Mouse (Mus musculus) skeletal muscle tissue, adult 2 months (tissue): ENCODE results near the gene Psmd14.

Experiments
- DNase-seq: peaks from one replicate; pipeline ENCODE4 v3.0.0-alpha.2; 2012; ENCODE audit warnings: low read depth, low spot score

Gene Psmd14

DNA sequence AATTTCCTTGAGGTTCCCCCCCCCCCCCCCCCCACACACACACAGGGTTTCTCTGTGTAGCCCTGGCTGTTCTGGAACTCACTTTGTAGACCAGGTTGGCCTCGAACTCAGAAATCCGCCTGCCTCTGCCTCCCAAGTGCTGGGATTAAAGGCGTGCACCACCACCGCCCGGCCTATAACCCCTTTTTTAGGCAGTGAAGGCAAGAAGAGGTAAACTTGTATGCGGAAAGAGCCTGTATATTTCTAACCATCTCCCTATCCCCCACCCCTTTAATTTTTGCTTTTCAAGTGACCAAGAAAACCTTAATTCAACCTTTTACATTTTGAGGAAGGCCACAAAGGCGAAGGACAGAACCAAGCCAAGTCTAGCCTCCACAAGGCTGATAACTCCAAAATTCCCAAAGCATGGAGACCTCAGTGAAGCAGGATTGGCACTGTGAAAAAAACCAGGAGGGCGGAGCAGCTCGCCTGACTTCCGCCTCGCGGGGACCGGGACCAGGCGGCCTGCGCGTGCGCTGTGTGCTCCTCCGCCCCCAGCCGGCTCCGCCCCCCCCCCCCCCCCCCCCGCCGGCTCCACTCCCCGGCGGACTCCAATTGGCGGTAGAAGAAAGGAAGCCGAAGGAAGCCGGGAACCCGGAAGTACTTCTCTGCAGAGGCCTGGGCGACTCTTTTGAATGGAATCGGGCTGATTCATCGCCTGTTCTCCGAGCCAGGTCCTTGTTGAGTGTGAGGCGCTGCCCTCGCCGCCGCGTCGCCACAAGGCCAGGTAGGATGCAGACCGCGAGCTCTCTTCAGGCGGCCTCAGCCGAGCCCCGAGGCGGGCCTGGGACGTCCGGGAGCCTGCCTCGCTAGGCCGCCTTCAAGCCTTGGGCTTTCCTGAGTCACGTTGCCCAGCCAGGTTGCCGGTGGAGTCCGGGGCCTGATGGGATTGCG is at the start of gene Psmd14:
TSS of gene Psmd14 (plus strand) at position 587 of the 933 bp plus-strand sequence.
- DNase-seq = peak; percentile 79

DNA sequence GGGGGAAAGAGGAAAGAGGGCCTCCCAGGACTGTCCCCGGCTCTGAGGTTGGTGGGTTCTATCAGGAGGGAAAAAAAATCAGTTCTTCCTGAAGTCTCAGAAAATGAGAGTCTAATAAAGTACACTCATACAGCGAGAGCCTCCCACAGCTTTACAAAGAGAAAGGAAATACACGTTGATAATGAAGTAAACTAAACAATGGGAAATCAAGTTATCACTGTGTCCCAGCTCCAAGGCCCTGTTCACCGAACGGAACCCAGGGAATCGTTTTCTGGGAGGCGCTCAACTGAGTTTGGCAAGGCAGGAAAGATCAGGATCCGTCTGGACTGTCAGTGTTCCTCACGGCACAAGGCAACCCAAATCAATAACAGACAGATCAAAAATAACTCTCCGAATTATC is 48.7 kb upstream of the Psmd14 start:
- no peak for DNase-seq

DNA sequence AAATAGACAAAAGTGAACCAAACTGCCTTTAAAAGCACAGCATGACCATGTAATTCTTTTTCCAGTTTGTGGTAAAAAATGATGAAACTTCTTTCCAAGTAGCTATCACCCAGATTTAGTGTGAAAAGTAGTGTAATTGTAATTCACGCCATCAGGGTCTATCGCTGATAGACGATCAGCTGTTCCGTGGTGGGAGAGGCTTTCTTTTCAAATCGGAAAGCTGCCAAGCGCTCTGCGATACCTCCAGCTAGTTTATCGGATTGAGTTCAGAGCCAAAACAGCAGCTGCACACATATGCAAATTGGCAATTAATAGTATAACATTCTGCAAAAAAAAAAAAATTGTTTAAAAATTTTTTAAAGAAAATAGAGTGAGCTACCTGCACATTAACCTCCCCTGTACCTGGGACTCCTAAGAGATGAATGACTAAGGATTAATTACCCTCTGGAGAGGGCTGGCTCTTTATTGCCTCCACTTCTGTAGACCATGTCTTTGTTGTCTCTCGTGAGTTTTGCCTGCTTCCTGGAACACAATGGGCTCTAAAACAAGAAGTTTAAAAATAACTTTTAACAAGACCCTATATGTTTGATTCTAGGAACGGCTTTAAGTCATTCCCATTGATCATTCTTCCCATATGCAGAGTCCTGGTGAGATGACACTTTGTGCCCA is 47.8 kb upstream of the Psmd14 start:
- DNase-seq = no peak

DNA sequence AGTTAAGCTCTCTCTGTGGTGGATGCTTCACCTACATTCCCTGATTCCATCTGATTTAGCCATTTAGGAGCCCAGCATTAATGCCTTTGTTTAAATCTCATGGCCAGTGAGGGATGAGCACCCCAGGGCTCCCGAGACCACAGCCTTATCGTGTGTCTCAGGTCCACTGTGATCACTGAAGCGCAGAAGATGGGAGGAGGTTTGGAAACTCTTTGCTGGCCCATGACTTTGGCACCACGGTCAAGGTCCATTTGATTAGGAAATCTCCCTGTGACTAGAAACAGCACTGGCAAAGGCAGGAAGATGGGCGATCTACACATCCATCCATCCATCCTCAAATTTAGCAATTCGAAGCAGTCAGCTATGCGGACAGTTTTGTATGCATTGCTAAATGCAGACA is 44.1 kb upstream of the Psmd14 start:
- DNase-seq = no peak

DNA sequence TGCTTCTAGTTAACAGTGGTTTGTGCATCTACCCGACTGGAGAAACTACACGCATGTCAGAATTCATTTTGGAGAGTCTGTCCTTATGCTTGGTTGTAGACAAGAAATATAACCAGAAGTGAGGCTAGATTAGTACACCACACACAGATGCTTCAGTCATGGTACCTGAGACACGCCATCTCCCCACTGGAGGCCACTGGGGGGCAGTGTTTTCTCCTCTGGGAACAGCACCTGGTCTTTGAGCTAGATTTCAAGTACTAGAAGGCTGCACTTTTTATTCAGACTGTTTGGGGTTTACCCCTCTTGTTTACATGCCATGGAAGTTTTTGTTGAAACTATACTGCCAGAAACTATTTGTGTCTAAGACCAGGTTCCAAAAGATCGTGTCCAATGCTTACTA is 43.2 kb upstream of the Psmd14 start:
- no peak for DNase-seq

DNA sequence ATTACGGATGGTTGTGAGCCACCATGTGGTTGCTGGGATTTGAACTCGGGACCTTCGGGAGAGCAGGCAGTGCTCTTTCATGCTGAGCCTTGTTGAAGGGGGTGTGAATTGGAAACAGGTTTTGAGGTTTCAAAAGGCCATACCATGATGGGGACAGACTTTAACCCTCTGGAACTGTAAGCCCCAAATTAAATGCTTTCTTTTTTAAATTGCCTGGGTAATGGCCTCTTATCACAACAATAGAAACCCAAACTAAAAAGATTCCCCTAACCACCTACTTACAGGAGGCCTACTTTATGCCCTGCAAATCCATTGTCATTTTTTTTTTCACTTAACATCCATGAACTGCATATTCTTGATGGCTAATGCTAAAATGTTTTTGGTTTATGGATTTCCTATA is 36.9 kb upstream of the Psmd14 start:
- DNase-seq = no peak

DNA sequence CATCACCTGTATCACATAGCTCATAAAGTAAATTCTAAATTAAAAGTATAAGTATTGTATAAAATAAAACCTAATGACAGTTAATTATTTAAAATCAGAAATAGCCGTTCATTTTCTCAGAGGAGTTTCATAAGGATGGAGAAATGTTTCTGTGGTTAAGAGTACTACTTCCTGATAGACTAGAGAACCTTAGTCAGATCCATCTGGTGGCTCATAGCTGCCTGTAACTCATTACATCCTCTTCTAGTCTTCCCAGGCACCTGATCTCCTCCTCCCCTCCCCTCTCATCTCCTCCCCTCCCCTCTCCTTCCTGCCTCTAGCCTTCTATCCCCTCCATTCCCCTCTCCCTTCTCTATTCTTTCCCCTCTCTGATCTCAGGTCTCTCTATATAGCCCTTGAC is 29.9 kb upstream of the Psmd14 start:
- DNase-seq = no peak

DNA sequence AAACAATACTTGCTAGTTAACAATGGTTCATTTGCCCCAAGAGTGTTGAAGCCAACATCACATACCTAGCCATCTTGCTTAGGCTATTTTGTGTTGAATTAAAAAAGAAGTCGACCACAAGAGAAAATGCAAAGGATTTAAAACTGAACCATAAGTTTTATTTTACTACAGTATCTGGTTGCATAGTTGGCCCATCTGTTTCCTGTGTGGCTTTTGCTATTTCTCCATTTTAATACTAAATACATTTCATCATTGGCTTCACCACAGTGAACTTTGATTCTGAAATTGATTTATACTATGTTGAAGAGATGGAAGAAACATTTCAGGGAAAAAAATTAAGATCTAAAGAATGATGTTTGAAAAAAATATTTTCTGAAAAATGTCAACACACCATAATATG is 25.0 kb upstream of the Psmd14 start:
- no peak for DNase-seq

DNA sequence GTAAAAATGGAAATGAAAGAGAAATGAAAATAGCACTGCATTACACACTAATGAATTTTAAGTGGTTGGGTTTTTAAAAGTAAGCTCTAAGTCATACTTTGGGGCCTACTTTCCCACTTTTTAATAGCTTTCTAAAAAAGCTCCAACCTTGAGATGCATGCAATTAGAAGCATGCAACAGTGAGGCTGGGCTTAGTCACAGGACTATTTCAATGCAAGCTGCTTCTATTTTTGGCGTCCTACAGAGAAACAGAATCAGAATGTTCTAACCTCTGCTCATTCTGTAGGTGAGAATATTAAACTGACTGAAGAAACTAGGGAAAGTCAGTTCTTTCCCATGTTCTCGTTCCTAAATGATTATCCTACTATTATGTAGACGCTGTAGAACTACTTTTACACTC is 22.4 kb upstream of the Psmd14 start:
- no peak for DNase-seq

DNA sequence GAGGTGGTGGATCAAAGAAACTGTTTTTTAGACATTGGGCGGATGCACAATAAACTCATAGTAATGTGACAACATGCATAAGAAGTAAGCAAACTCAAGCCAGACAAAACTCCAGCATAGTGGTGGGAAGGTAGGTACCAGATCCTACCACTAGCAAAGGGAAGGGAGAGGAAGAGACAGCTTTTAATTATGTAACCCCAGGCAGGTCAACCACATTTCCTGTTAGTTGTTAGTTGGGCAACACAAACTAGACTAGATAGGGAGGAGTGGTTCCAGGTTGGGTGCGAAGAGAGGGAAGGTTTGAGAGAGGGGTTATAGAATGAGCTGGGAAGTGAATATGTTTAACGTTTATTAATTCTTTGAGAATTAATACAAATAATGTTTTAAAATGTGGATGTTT is 1.9 kb upstream of the Psmd14 start:
- DNase-seq = no peak

DNA sequence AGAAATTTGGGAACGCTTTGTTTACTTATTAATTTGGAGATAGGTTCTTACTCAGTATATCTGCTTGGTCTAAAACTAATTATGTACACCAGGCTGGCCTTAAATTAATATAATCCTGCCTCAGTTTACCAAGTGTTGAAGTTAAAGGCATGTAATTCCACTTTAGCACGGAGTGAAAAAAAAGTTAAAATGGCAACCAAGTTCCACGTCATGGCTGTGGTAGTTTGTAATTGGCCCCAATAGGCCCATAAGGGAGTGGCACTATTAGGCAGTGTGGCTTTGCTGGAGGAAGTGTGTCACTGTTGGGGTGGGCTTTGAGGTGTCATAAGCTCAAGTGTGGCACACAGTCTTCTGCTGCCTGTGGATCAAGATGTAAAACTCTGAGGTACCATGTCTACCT is 1.0 kb downstream of the Psmd14 start:
- no peak for DNase-seq

DNA sequence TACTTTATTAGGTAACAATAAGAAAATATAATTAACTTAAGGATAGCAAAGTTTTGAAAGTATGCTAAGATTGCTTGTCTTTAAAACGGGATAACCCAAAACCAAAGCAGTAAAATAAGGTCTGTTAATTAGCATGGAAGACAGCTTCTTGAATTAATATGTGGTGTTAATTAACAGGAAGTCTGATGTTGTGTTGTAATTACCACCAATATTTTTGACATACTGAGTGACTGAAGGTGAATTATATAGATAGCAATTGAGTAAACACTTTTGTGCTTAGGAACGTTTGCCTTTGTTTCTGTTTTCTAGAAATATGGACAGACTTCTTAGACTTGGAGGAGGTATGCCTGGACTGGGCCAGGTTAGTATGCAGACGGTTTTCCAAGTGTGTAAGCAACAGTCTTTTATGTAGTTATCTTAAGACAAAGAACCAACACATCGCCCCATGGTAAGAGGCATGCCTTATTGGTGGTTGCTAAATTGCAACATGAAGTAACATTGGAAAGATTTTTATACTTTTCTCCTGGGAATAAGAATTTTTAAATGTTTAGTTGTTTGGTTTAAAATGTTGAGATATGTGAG is 11.0 kb downstream of the Psmd14 start:
- DNase-seq = no peak

DNA sequence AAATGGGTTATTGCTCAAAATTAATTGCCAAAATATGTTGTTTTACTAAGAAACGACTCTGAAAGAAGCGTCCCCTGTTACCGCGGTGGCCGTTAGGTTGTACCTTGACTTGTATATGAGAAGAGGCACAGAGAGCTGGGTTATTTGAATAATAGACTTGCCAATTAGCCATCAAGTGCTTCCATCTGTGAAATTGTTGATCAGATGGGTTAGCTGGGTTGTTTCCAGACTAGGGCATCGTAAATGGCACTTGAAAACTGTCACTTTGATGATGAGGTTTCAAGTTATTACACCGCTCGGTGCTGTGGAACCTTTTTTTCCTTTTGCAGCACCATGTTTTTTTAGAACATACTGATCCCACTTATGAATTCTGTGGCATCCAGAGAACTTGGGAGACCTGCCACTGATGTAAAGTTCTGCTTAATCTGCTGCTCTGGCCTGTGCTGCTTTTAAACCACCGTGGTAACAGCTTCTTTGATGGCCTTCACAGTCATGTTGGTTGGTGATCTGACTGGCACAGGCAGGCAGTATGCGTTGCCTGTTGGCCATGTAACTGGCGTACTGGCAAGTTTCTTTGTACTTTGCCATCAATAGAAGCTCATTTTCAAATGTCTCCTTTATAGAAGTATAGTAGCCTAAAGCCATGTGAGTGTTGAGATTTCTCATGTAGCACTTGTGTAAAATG is 21.4 kb downstream of the Psmd14 start:
- DNase-seq = no peak

DNA sequence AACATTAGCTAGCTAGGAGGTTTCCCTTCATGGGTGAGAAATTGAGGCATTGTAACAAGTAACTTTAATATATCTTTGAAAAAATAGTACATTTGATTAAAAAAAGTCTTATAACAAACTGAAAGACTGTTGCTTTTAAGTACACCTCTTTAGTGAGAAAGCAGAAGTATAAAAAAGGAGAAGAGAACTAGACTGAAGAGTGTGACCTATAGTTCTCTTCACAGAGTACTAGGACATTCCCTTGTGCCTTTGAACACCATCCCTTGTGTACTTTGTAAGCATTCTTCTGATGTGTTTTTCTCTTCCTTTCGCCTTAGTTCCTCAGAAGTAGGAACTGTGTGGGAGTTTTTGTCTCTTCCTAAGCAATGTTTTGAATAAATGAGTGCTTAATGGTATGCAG is 22.7 kb downstream of the Psmd14 start:
- no peak for DNase-seq

DNA sequence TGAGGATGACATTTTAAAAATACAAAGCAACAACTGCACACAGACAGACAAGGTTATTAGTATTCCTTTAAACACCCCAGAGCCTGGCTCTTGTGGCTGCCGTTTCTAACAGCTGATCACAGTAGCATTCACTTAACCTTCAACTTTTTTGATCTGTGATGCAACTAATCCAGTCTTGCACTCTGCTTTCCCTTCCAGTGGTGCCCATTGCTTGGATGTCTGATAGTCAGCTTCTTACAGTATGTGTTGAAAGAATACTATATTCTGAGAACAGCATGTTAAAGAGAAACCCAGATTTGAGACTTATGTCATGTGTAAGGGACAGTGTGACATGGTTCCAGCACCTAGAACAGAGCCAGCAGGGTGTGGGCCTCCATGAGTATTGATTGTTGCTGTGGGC is 34.6 kb downstream of the Psmd14 start:
- no peak for DNase-seq

DNA sequence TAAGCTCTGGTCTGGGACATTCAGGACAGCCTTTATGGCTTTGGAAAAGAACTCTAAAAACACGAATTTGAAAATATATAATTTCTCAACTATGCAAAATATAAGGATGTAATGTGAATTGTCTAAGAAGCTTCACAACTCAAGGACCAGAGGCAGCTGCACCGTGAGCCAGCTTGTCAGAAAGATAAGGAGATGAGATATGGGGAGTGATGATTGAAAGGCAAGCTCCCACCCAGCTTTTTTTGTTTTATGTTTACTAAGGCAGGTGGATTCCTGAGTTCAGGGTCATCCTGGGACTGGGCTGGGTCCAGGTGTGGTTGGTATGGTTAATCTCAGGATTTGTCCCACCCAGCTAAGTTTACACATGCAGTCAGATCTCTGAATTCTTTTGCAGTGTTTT is 35.1 kb downstream of the Psmd14 start:
- no peak for DNase-seq

DNA sequence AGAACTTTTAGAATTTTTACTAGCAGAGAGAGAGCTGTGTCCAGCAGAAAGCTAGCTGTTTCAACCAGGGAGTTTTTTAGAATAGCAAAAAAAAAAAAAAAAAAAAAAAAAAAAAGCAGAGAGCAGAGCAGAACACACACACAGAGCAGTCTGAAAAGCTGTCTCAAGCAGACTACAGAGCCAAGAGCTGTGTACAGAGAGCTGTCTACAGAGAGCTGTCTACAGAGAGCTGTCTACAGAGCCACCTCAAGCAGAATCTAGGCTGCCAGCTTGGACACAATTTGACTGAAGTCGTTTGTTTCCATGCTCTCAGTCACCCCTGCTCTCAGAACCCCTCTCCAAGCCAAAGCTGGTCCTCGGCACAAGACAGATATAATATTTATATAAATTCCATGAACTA is 35.9 kb downstream of the Psmd14 start:
- DNase-seq = no peak

DNA sequence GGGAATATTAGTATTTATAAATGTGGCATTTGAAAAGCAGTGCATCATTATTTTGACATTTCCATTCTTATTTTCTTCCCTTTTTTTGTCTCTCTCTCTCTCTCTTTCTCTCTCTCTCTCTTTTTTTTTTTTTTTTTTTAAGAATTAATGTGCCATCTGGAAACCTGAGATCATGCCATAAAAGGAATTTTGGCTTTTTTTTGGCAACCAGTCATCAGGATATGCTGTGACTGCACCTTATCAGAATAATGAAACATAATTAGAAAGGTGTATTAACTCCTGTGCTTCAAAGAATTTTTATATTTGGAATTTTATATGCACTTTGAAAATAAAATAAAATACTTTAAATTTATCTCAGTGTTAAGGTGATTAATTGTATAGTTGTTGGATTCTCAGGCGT is 39.2 kb downstream of the Psmd14 start:
- no peak for DNase-seq

DNA sequence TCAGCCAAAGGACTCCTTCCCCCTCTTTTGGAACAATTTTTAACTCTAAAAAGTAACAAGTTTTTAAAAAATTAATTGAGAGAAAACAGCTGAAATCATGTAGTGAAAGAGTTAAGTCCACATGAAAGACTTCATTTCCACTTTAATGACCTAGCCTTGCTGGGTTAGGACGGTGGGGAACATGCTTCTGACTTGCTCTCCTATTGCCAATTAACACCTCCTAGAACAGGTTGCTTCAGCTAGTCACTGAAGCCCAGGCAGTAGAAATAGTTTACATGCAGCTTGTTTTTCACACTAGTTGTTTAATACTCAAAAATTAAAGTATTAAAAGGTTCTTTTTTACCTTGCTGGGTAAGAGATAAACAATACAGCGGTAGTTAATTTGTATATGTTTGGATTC is 39.8 kb downstream of the Psmd14 start:
- no peak for DNase-seq

DNA sequence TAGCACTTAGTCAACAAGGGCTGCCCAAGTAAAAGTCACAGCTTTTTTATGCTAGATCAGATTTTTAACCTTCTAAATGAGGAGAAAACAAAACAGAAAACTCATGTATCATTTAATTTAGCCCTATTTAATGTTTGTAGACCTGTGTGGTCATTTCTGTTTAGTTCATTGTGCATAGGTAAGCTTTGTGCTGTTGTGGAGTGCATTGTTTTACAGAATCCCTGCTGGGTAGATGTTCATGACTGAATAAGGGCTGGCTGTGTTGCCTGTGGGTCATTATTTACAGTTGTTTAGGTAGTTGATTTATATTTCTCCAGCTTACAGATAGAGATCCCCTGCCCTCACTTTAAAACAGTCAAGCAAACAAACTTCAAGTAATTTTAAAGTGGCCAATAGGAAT is 40.9 kb downstream of the Psmd14 start:
- no peak for DNase-seq

DNA sequence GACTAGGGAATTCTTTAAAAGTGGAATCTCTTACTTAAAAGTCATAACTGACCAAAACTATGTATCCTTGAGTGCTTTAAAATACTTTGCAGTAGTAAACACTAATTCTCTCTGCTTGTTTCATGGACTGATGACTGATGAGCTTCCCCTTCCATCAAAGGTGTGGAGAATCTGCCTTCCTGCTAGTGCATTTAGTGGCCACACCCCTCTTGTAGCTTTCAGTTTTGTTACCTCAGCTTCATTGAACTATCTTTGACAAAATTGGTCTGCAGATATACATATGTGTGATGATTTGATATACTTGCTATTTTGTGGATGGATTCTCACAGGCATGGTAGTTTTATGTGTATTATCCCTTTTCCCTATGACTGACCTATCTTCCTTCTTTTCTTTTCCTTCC is 43.5 kb downstream of the Psmd14 start:
- no peak for DNase-seq

DNA sequence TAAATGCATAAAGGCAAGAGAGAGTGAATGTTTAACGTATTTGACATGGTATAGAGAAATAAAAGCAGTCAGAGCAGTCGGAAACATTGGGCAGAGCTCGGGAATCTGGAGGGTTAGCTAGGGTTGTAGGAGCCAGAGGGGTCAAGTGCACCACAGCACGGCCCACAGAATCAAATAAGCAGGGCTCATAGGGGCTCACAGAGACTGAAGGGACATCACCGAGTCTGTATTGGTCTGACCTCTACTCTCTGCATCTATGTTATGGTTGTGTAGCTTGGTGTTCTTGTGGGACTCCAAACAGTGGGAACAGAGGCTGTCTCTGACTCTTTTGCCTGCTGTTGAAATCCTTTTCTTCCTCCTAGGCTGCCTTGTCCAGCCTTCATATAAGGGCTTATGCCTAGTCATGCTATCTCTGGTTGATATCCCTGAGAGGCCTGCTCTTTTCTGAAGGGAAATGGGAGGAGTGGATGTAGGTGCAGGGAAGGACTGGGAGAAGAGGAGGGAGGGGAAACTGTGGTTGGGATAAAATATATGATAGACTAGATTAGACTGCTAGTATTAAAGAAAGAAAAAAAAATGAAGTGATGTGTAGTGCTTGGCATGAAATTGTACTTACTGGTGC is 47.9 kb downstream of the Psmd14 start:
- no peak for DNase-seq
